8 mouse cellular contexts compared by ENCODE assay signal in genomic region chr14:84447661-84448380, GRCm38 (mm10). TPM values are rescaled to one million over a fixed set of nuclear protein-coding genes. Genes with fewer than 3 reads are reported as not detected.
DNase-seq lines count a peak whose midpoint lies in the region; ATAC-seq lines count a peak whose summit lies in the region.

No protein-coding gene starts in this region.

- intact Hi-C loops in heart, postnatal 14 days (cut with DNase I), result loop anchor here (5.0 kb wide), 1 partner anchor 34 kb away; no protein-coding TSS in a partner anchor

- peaks cover 31% of the 10 kb centered on the region for H3K4me1 ChIP-seq in lung, embryonic 15.5 days

- no peaks in the 10 kb centered on the region for H3K36me3 ChIP-seq in lung, embryonic 15.5 days

- H3K27ac ChIP-seq in lung, embryonic 15.5 days, result no peak overlapping the region

- peak overlapping the region; percentile 92 for H3K4me2 ChIP-seq in lung, embryonic 15.5 days

- H3K27me3 ChIP-seq in lung, embryonic 15.5 days, result peaks cover 28% of the 10 kb centered on the region

- ATAC-seq in lung, embryonic 15.5 days (ENCODE audit: borderline replicate concordance, extremely low read depth, low FRiP score, low TSS enrichment), result no peak

- H3K9ac ChIP-seq in lung, embryonic 15.5 days, result peak overlapping the region; percentile 34

- H3K4me3 ChIP-seq in lung, embryonic 15.5 days, result peak overlapping the region; percentile 59

- 3% methylated on average over 45 of the region's 45 CpGs for WGBS in lung, embryonic 15.5 days

- DNase-seq in heart, adult 11 months, result peak; percentile 93
- DNase-seq in heart, adult 8-10 months (ENCODE audit: low spot score), result no peak
- DNase-seq in embryo, embryonic 9.5 days (ENCODE audit: extremely low spot score), result peak; percentile 38
- peak; percentile 12 to 16 for DNase-seq in heart, postnatal 14 days
- DNase-seq in kidney, postnatal 4 days, result peak; percentile 22 to 32
- peak; percentile 48 to 63 for DNase-seq in right cerebral cortex, postnatal 10 days (ENCODE audit: low spot score in 2 of 2)
- DNase-seq in thymus, adult 18-20 months, result no peak

- H3K9me3 ChIP-seq in lung, embryonic 15.5 days, result no peaks in the 10 kb centered on the region

RNA-seq across cellular contexts. Expression of gene Pcdh17, which starts 4.5 kb away (rescaled TPM):
- total RNA-seq in heart, adult 8-10 months (2022), result 1 to 10 TPM; 1.6 to 2.7 (median 1.9) TPM
- total RNA-seq in heart, postnatal 14 days (2021), result 10 to 100 TPM in 1 of 2 experiments, 1 to 10 TPM in 1; 9.6 to 10.2 TPM
- 16.3 and 18.8 TPM in 2 replicates for polyA plus RNA-seq in lung, embryonic 15.5 days (2015; fragmentation: Nextera tagmentation; extraction: Ambion mirVana)

Comparison
In these comparisons a context has a peak if more than half of its experiments do, and no peak if none do; other contexts are left out.
1. DNase-seq: peak in heart, adult 11 months (single experiment), embryo, embryonic 9.5 days (single experiment), heart, postnatal 14 days (2 of 2), kidney, postnatal 4 days (2 of 2) and right cerebral cortex, postnatal 10 days (2 of 2); none in heart, adult 8-10 months (single experiment) and thymus, adult 18-20 months (0 of 2).